Mouse (Mus musculus) CH12.LX (cell line): ENCODE data around the gene Zfp639. TPM values are rescaled to one million over a fixed set of nuclear protein-coding genes. Genes with fewer than 3 reads are reported as not detected.

Experiments used
- DNase-seq: peaks from one replicate; pipeline ENCODE4 v3.0.0-alpha.2; 2013; ENCODE audit errors: extremely low read depth
- H3K27ac ChIP-seq: 2 replicates; pipeline ENCODE4 v1.5.1; 2012; ENCODE audit warnings: low read depth, mild to moderate bottlenecking, control low read depth, moderate library complexity; ENCODE audit not compliant: insufficient read depth
- H3K27me3 ChIP-seq: replicated peaks from 2 replicates; pipeline ENCODE3; 2012; ENCODE audit warnings: inconsistent platforms
- H3K36me3 ChIP-seq, 2 experiments: replicated peaks in 1 of 2; 2 replicates each; pipeline versions ENCODE3 to v1.6.1; 2012; ENCODE audit warnings: inconsistent platforms in 1 of 2, low read length in 1 of 2, mild to moderate bottlenecking in 1 of 2, mixed read lengths in 1 of 2, moderate library complexity in 1 of 2; ENCODE audit not compliant: control insufficient read depth in 1 of 2, insufficient read depth in 1 of 2
- H3K4me1 ChIP-seq, 2 experiments: 2 replicates each; pipeline ENCODE4 v1.6.1; 2012; ENCODE audit warnings: inconsistent platforms in 1 of 2, moderate library complexity in 1 of 2; ENCODE audit not compliant: insufficient read depth in 2 of 2, control insufficient read depth in 1 of 2
- H3K4me2 ChIP-seq: 2 replicates; pipeline ENCODE4 v1.6.1; 2012; ENCODE audit warnings: low read depth, mild to moderate bottlenecking, control low read depth; ENCODE audit not compliant: poor library complexity, insufficient read depth, severe bottlenecking
- H3K4me3 ChIP-seq, 3 experiments: fragments of 150-350 bp in 1 of 3; sonication (generic) in 1 of 3; replicated peaks in 1 of 3; 2 replicates each; pipeline versions ENCODE3 to v1.5.1; 2011 to 2012; ENCODE audit warnings: low read depth in 2 of 3, low read length in 2 of 3, mild to moderate bottlenecking in 2 of 3, moderate library complexity in 2 of 3, control low read depth in 1 of 3, improper control_type of control experiment in 1 of 3, inconsistent platforms in 1 of 3, mixed read lengths in 1 of 3; ENCODE audit not compliant: poor library complexity in 1 of 3
- H3K79me2 ChIP-seq: replicated peaks from 2 replicates; pipeline ENCODE4 v1.6.1; 2012; ENCODE audit warnings: mild to moderate bottlenecking, moderate library complexity; ENCODE audit not compliant: control insufficient read depth, poor library complexity, insufficient read depth, severe bottlenecking; ENCODE audit errors: extremely low read depth
- H3K9ac ChIP-seq: 2 replicates; pipeline ENCODE4 v1.6.1; 2012; ENCODE audit warnings: low read depth, mild to moderate bottlenecking, control low read depth, moderate library complexity; ENCODE audit not compliant: insufficient read depth
- H3K9me3 ChIP-seq: replicated peaks from 2 replicates; pipeline ENCODE3; 2012; ENCODE audit warnings: low read length, inconsistent platforms, mixed read lengths
- BHLHE40 ChIP-seq: IDR thresholded peaks from 2 replicates; pipeline ENCODE4 v1.6.1; 2011; ENCODE audit warnings: mild to moderate bottlenecking, low read depth, low read length, improper control_type of control experiment
- CHD1 ChIP-seq: IDR thresholded peaks from 2 replicates; pipeline ENCODE4 v1.6.1; 2012; ENCODE audit warnings: low read depth, low read length, improper control_type of control experiment, inconsistent platforms
- CTCF ChIP-seq, 2 experiments: IDR thresholded peaks in 1 of 2; conservative IDR thresholded peaks in 1 of 2; 2 replicates each; pipeline ENCODE4 v1.5.1; 2011 to 2012; ENCODE audit warnings: low read depth in 2 of 2, low read length in 2 of 2, improper control_type of control experiment in 1 of 2, inconsistent platforms in 1 of 2, mild to moderate bottlenecking in 1 of 2, moderate library complexity in 1 of 2
- E2F4 ChIP-seq: IDR thresholded peaks from 2 replicates; pipeline ENCODE4 v1.6.1; 2011; ENCODE audit warnings: low read depth, low read length, improper control_type of control experiment; ENCODE audit not compliant: insufficient replicate concordance
- ELF1 ChIP-seq: IDR thresholded peaks from 2 replicates; pipeline ENCODE4 v1.6.1; 2014; ENCODE audit warnings: low read depth, mild to moderate bottlenecking, inconsistent platforms, low read length, improper control_type of control experiment
- ETS1 ChIP-seq: conservative IDR thresholded peaks from 2 replicates; pipeline ENCODE4 v1.6.1; 2012; ENCODE audit warnings: low read depth, mild to moderate bottlenecking, inconsistent platforms, low read length, improper control_type of control experiment, moderate library complexity
- GABPA ChIP-seq: IDR thresholded peaks from 2 replicates; pipeline ENCODE4 v1.6.1; 2012; ENCODE audit warnings: low read depth, low read length, improper control_type of control experiment, inconsistent platforms; ENCODE audit not compliant: insufficient replicate concordance
- HCFC1 ChIP-seq: IDR thresholded peaks from 2 replicates; pipeline ENCODE4 v1.6.1; 2012; ENCODE audit warnings: low read depth, mild to moderate bottlenecking, inconsistent platforms, low read length, improper control_type of control experiment
- IRF4 ChIP-seq: IDR thresholded peaks from 2 replicates; pipeline ENCODE4 v1.6.1; 2014; ENCODE audit warnings: low read depth, mild to moderate bottlenecking, inconsistent platforms, low read length, improper control_type of control experiment
- JUN ChIP-seq: IDR thresholded peaks from 2 replicates; pipeline ENCODE4 v1.6.1; 2011; ENCODE audit warnings: low read depth, mild to moderate bottlenecking, low read length, improper control_type of control experiment, moderate library complexity; ENCODE audit not compliant: insufficient read depth
- JUND ChIP-seq: conservative IDR thresholded peaks from 2 replicates; pipeline ENCODE4 v1.6.1; 2011; ENCODE audit warnings: low read depth, low read length, improper control_type of control experiment
- MAX ChIP-seq: IDR thresholded peaks from 2 replicates; pipeline ENCODE4 v1.6.1; 2011; ENCODE audit warnings: low read length, improper control_type of control experiment
- MXI1 ChIP-seq: IDR thresholded peaks from 2 replicates; pipeline ENCODE4 v1.6.1; 2011; ENCODE audit warnings: mild to moderate bottlenecking, low read depth, low read length, improper control_type of control experiment
- NELFE ChIP-seq: IDR thresholded peaks from 2 replicates; pipeline ENCODE4 v1.6.1; 2011; ENCODE audit warnings: low read depth, low read length, improper control_type of control experiment
- NRF1 ChIP-seq: IDR thresholded peaks from 2 replicates; pipeline ENCODE4 v1.6.1; 2014; ENCODE audit warnings: low read depth, mild to moderate bottlenecking, inconsistent platforms, low read length, improper control_type of control experiment, moderate library complexity
- POLR2AphosphoS2 ChIP-seq: IDR thresholded peaks from 2 replicates; pipeline ENCODE4 v1.6.1; 2011; ENCODE audit warnings: low read depth, low read length, improper control_type of control experiment
- RAD21 ChIP-seq: IDR thresholded peaks from 2 replicates; pipeline ENCODE4 v1.6.1; 2011; ENCODE audit warnings: low read depth, mild to moderate bottlenecking, low read length, improper control_type of control experiment, moderate library complexity
- SMC3 ChIP-seq: IDR thresholded peaks from 2 replicates; pipeline ENCODE4 v1.6.1; 2011; ENCODE audit warnings: low read depth, low read length, improper control_type of control experiment
- TCF12 ChIP-seq: IDR thresholded peaks from 2 replicates; pipeline ENCODE4 v1.6.1; 2014; ENCODE audit warnings: low read depth, mild to moderate bottlenecking, inconsistent platforms, low read length, improper control_type of control experiment
- UBTF ChIP-seq: IDR thresholded peaks from 2 replicates; pipeline ENCODE4 v1.6.1; 2012; ENCODE audit warnings: low read depth, mild to moderate bottlenecking, inconsistent platforms, low read length, improper control_type of control experiment, moderate library complexity
- USF2 ChIP-seq: conservative IDR thresholded peaks from 2 replicates; pipeline ENCODE4 v1.6.1; 2011; ENCODE audit warnings: low read depth, low read length, improper control_type of control experiment
- ZC3H11A ChIP-seq: IDR thresholded peaks from 2 replicates; pipeline ENCODE4 v1.6.1; 2012; ENCODE audit warnings: low read depth, mild to moderate bottlenecking, inconsistent platforms, low read length, improper control_type of control experiment
- ZKSCAN1 ChIP-seq: IDR thresholded peaks from 2 replicates; pipeline ENCODE4 v1.6.1; 2012; ENCODE audit warnings: low read depth, inconsistent platforms, low read length, improper control_type of control experiment, borderline replicate concordance
- ZMIZ1 ChIP-seq: IDR thresholded peaks from 2 replicates; pipeline ENCODE4 v1.6.1; 2012; ENCODE audit warnings: low read depth, mild to moderate bottlenecking, inconsistent platforms, low read length, improper control_type of control experiment
- ZNF384 ChIP-seq: IDR thresholded peaks from 2 replicates; pipeline ENCODE4 v1.6.1; 2012; ENCODE audit warnings: low read depth, low read length, improper control_type of control experiment, inconsistent platforms
- dilution Hi-C: fragments of 300-500 bp; cut with MboI; formaldehyde crosslinking; loops from 2 replicates; pipeline ENCODE4 v1.14.3; 2020; ENCODE audit warnings: low sequenced_read_pairs; ENCODE audit not compliant: extremely low pct_unique_long_range_greater_than_20kb, extremely low pct_ligation_motif_present
- in situ Hi-C: fragments of 300-500 bp; cut with MboI; formaldehyde crosslinking; loops from 3 replicates; pipeline ENCODE4 v1.14.3; 2019; ENCODE audit warnings: low sequenced_read_pairs, low pct_ligation_motif_present, low pct_unique_long_range_greater_than_20kb, mixed read lengths
- polyA plus RNA-seq: library from polyadenylated mRNA; unstranded; fragments of >175 nt; gene quantifications from 2 replicates; pipeline ENCODE4 v1.2.1, GENCODE M21; 2012; ENCODE audit warnings: low read depth; ENCODE audit not compliant: insufficient read length
- total RNA-seq, 2 experiments: library from RNA; depleted of rRNA; stranded (reverse); fragments of 300-350 nt in 1 of 2; fragments of >200 nt in 1 of 2; gene quantifications; 2 replicates each; pipeline ENCODE4 v1.2.3; 2012 to 2014

Gene Zfp639
- total and polyA plus RNA-seq, 3 experiments = 40.3 to 96.3 (median 43.2) TPM

GRCm38 (mm10) chr3:32494387-32495087 is 15.5 kb upstream of the Zfp639 start:
- no peaks in the 10 kb centered on the region for H3K27me3 ChIP-seq
- DNase-seq = peak; percentile 72
- no peaks in the 10 kb centered on the region for H3K9me3 ChIP-seq
- 0 out of 2 replicates have a peak overlapping the region, but pooled peaks have one; percentile 1 for H3K27ac ChIP-seq
- H3K79me2 ChIP-seq = no peaks in the 10 kb centered on the region
- H3K36me3 ChIP-seq = no peaks in the 10 kb centered on the region
- no peak overlapping the region for H3K4me3 ChIP-seq
- dilution Hi-C loops (no loop called here), in situ Hi-C loops (loop anchor here (10.0 kb wide), 1 partner anchor 120 kb away; no protein-coding TSS in a partner anchor)
- TF ChIP-seq E2F4 (no peak), TCF12 (no peak), IRF4 (0 out of 2 replicates have a peak, but pooled peaks have one; percentile 26), ZKSCAN1 (no peak), NRF1 (no peak), UBTF (no peak), GABPA (no peak), HCFC1 (no peak), ZMIZ1 (no peak), NELFE (no peak; the same call in 1 of the 2 replicates), ZNF384 (no peak), ZC3H11A (peak; percentile 75), ETS1 (no peak), SMC3 (peak; percentile 98), ELF1 (peak; percentile 43; the same call in 1 of the 2 replicates), POLR2AphosphoS2 (no peak), CHD1 (no peak), BHLHE40 (no peak), JUN (no peak), USF2 (no peak), JUND (0 out of 2 replicates have a peak, but pooled peaks have one; percentile 25), CTCF (conservative IDR thresholded peaks at IDR 0.05 in 1 of 2, IDR thresholded peaks at IDR 0.05 in 1 of 2; ENCODE audit: low read depth in 2 of 2, low read length in 2 of 2) (peak; percentile 50 to 94; a peak in 3 of 4 replicates), RAD21 (peak; percentile 90), MAX (0 out of 2 replicates have a peak, but pooled peaks have one; percentile 18), MXI1 (no peak)
- H3K9ac ChIP-seq = peak overlapping the region; percentile 13; the same call in 1 of the 2 replicates
- H3K4me2 ChIP-seq = no peak overlapping the region
- H3K4me1 ChIP-seq = peaks cover 40 to 76% of the 10 kb centered on the region in 2 experiments
